Mouse (Mus musculus): Measurements from ENCODE around the gene Lsm7. TPM values are rescaled to one million over a fixed set of nuclear protein-coding genes. Genes with fewer than 3 reads are reported as not detected.

Gene Lsm7
- total and polyA plus RNA-seq, 3 experiments = 198 to 411 (median 374) TPM

GRCm38 (mm10) chr10:80899074-80899473, 44.1 kb upstream of the Lsm7 start:
- in situ Hi-C loops (cut with MboI; ENCODE audit: low pct_ligation_motif_present, low pct_unique_long_range_greater_than_20kb, low sequenced_read_pairs) (no loop called here), dilution Hi-C loops (cut with MboI; ENCODE audit: extremely low pct_ligation_motif_present, extremely low pct_unique_long_range_greater_than_20kb, low sequenced_read_pairs) (no loop called here)
- TF ChIP-seq USF1 (IDR thresholded peaks at IDR 0.05; ENCODE audit: low read depth, low read length) (no peak), JUN (IDR thresholded peaks at IDR 0.05; ENCODE audit: insufficient read depth, low read depth, low read length) (no peak), ELF1 (IDR thresholded peaks at IDR 0.05; ENCODE audit: low read depth, low read length) (no peak), MAX (IDR thresholded peaks at IDR 0.05; ENCODE audit: low read length) (no peak), E2F4 (IDR thresholded peaks at IDR 0.05; ENCODE audit: insufficient replicate concordance, low read depth, low read length) (no peak), MAFK (IDR thresholded peaks at IDR 0.05; ENCODE audit: insufficient replicate concordance, low read length) (no peak), TCF12 (IDR thresholded peaks at IDR 0.05; ENCODE audit: low read depth, low read length) (no peak)
- H3K9me3 ChIP-seq (replicated peaks; ENCODE audit: low read length) = no peaks in the 10 kb centered on the region
- no peak overlapping the region for H3K9ac ChIP-seq (ENCODE audit: insufficient read depth, low read depth)
- H3K4me1 ChIP-seq (ENCODE audit: control insufficient read depth in 1 of 2, insufficient read depth in 2 of 2) = peaks cover 8 to 21% of the 10 kb centered on the region in 2 experiments; a peak in 3 of 4 replicates
- peaks cover 10% of the 10 kb centered on the region; the same call in 1 of the 2 replicates for H3K79me2 ChIP-seq (replicated peaks; ENCODE audit: control insufficient read depth, extremely low read depth, insufficient read depth, poor library complexity, severe bottlenecking)
- no peak for DNase-seq (ENCODE audit: extremely low read depth)
- H3K36me3 ChIP-seq (replicated peaks in 1 of 2; ENCODE audit: control insufficient read depth in 1 of 2, insufficient read depth in 1 of 2, low read length in 1 of 2) = peaks cover 34 to 61% of the 10 kb centered on the region in 2 experiments
- no peak overlapping the region for H3K27ac ChIP-seq (ENCODE audit: insufficient read depth, low read depth)
- no peaks in the 10 kb centered on the region for H3K27me3 ChIP-seq (replicated peaks)
- peak overlapping the region; percentile 78 for H3K4me2 ChIP-seq (ENCODE audit: insufficient read depth, low read depth, poor library complexity, severe bottlenecking)
- peak overlapping the region in 1 of 3 experiments; percentile 84 for H3K4me3 ChIP-seq (replicated peaks in 1 of 3; ENCODE audit: low read depth in 2 of 3, low read length in 2 of 3, poor library complexity in 1 of 3)

- H3K9ac ChIP-seq (ENCODE audit: insufficient read depth, low read depth) = no peak overlapping the region
- no peak overlapping the region for H3K4me2 ChIP-seq (ENCODE audit: insufficient read depth, low read depth, poor library complexity, severe bottlenecking)
Observed at GRCm38 (mm10) chr10:80897861-80898510, 43.0 kb upstream of the Lsm7 start.

GRCm38 (mm10) chr10:80896581-80897485, 41.8 kb upstream of the Lsm7 start:
- in situ Hi-C loops (cut with MboI; ENCODE audit: low pct_ligation_motif_present, low pct_unique_long_range_greater_than_20kb, low sequenced_read_pairs) = no loop called here
- Histone ChIP-seq H3K4me3 (replicated peaks in 1 of 3; ENCODE audit: low read depth in 2 of 3, low read length in 2 of 3, poor library complexity in 1 of 3) (no peak overlapping the region), H3K9ac (ENCODE audit: insufficient read depth, low read depth) (no peak overlapping the region), H3K4me1 (ENCODE audit: control insufficient read depth in 1 of 2, insufficient read depth in 2 of 2) (peaks cover 8 to 21% of the 10 kb centered on the region in 2 experiments; a peak in 3 of 4 replicates), H3K27ac (ENCODE audit: insufficient read depth, low read depth) (no peak overlapping the region), H3K79me2 (replicated peaks; ENCODE audit: control insufficient read depth, extremely low read depth, insufficient read depth, poor library complexity, severe bottlenecking) (peaks cover 10% of the 10 kb centered on the region; the same call in 1 of the 2 replicates), H3K27me3 (replicated peaks) (no peaks in the 10 kb centered on the region), H3K4me2 (ENCODE audit: insufficient read depth, low read depth, poor library complexity, severe bottlenecking) (no peak overlapping the region), H3K36me3 (replicated peaks in 1 of 2; ENCODE audit: control insufficient read depth in 1 of 2, insufficient read depth in 1 of 2, low read length in 1 of 2) (peaks cover 21 to 38% of the 10 kb centered on the region in 2 experiments), H3K9me3 (replicated peaks; ENCODE audit: low read length) (peaks cover 11% of the 10 kb centered on the region)
- no peak for DNase-seq (ENCODE audit: extremely low read depth)
- dilution Hi-C loops (cut with MboI; ENCODE audit: extremely low pct_ligation_motif_present, extremely low pct_unique_long_range_greater_than_20kb, low sequenced_read_pairs) = no loop called here
- TF ChIP-seq E2F4 (IDR thresholded peaks at IDR 0.05; ENCODE audit: insufficient replicate concordance, low read depth, low read length) = no peak
- no peak for TF ChIP-seq SIN3A (IDR thresholded peaks at IDR 0.05; ENCODE audit: low read length)
- TF ChIP-seq ZC3H11A (IDR thresholded peaks at IDR 0.05; ENCODE audit: low read depth, low read length) = no peak
- TF ChIP-seq UBTF (IDR thresholded peaks at IDR 0.05; ENCODE audit: low read depth, low read length) = no peak
- no peak for TF ChIP-seq NRF1 (IDR thresholded peaks at IDR 0.05; ENCODE audit: low read depth, low read length)

More at GRCm38 (mm10) chr10:80897861-80898510, 43.0 kb upstream of the Lsm7 start:
- H3K27me3 ChIP-seq (replicated peaks) = no peaks in the 10 kb centered on the region
- H3K4me3 ChIP-seq (replicated peaks in 1 of 3; ENCODE audit: low read depth in 2 of 3, low read length in 2 of 3, poor library complexity in 1 of 3) = no peak overlapping the region
- H3K27ac ChIP-seq (ENCODE audit: insufficient read depth, low read depth) = no peak overlapping the region
- TF ChIP-seq POLR2A (IDR thresholded peaks at IDR 0.05; ENCODE audit: low read depth, low read length) = 0 out of 2 replicates have a peak, but pooled peaks have one; percentile 27
- no peak for TF ChIP-seq CHD1 (IDR thresholded peaks at IDR 0.05; ENCODE audit: low read depth, low read length)
- dilution Hi-C loops (cut with MboI; ENCODE audit: extremely low pct_ligation_motif_present, extremely low pct_unique_long_range_greater_than_20kb, low sequenced_read_pairs) (no loop called here), in situ Hi-C loops (cut with MboI; ENCODE audit: low pct_ligation_motif_present, low pct_unique_long_range_greater_than_20kb, low sequenced_read_pairs) (no loop called here)
- H3K36me3 ChIP-seq (replicated peaks in 1 of 2; ENCODE audit: control insufficient read depth in 1 of 2, insufficient read depth in 1 of 2, low read length in 1 of 2) = peaks cover 23 to 50% of the 10 kb centered on the region in 2 experiments
- DNase-seq (ENCODE audit: extremely low read depth) = no peak
- H3K4me1 ChIP-seq (ENCODE audit: control insufficient read depth in 1 of 2, insufficient read depth in 2 of 2) = peaks cover 8 to 21% of the 10 kb centered on the region in 2 experiments; a peak in 3 of 4 replicates
- peaks cover 10% of the 10 kb centered on the region; the same call in 1 of the 2 replicates for H3K79me2 ChIP-seq (replicated peaks; ENCODE audit: control insufficient read depth, extremely low read depth, insufficient read depth, poor library complexity, severe bottlenecking)
- H3K9me3 ChIP-seq (replicated peaks; ENCODE audit: low read length) = peaks cover 2% of the 10 kb centered on the region

All from CH12.LX (cell line).